Mouse (Mus musculus): ENCODE measurements at regions not wholly inside any gene's neighbourhood (a gene's known extent, or its start where the extent isn't known, plus 50 kb on each side); places are given as distances from the start of the nearest gene placed in this dataset.
"Not testable (repeated sequence)": the region's sequence is repeated elsewhere in the genome, so short reads cannot be mapped to it uniquely, and the experiment has no call there.

- DNase-seq: no peak
Measured at GRCm38 (mm10) chr10:118605156-118605821, 164.4 kb downstream of the Ifng start.

GRCm38 (mm10) chr10:118607418-118607817, 166.6 kb downstream of the Ifng start:
- DNase-seq: no peak

- no peak for DNase-seq
Measured at GRCm38 (mm10) chr10:118608376-118609145, 167.7 kb downstream of the Ifng start.

GRCm38 (mm10) chr10:118609157-118609556, 168.3 kb downstream of the Ifng start:
- no peak for DNase-seq

GRCm38 (mm10) chr10:118610868-118611461, 170.1 kb downstream of the Ifng start:
- DNase-seq: no peak

- no peak for DNase-seq
Measured at GRCm38 (mm10) chr10:118612091-118612490, 171.2 kb downstream of the Ifng start.

GRCm38 (mm10) chr10:118613056-118613695, 172.3 kb downstream of the Ifng start:
- no peak for DNase-seq

GRCm38 (mm10) chr10:118614251-118614865, 173.5 kb downstream of the Ifng start:
- no peak for DNase-seq

- DNase-seq: no peak
Measured at GRCm38 (mm10) chr10:118615131-118616020, 174.5 kb downstream of the Ifng start.

GRCm38 (mm10) chr10:118616031-118616615, 175.3 kb downstream of the Ifng start:
- no peak for DNase-seq

- DNase-seq: no peak
Measured at GRCm38 (mm10) chr10:118617291-118618044, 176.6 kb downstream of the Ifng start.

GRCm38 (mm10) chr10:118618251-118618650, 177.4 kb downstream of the Ifng start:
- not testable (repeated sequence) for DNase-seq

- no peak for DNase-seq
Measured at GRCm38 (mm10) chr10:118618766-118619600, 178.1 kb downstream of the Ifng start.

GRCm38 (mm10) chr10:118619601-118620000, 178.8 kb downstream of the Ifng start:
- no peak for DNase-seq

GRCm38 (mm10) chr10:118620611-118621010, 179.8 kb downstream of the Ifng start:
- DNase-seq: no peak

- no peak for DNase-seq
Measured at GRCm38 (mm10) chr10:118621546-118621945, 180.7 kb downstream of the Ifng start.

GRCm38 (mm10) chr10:118622131-118622530, 181.3 kb downstream of the Ifng start:
- no peak for DNase-seq

- no peak for DNase-seq
Measured at GRCm38 (mm10) chr10:118622916-118623315, 182.1 kb downstream of the Ifng start.

GRCm38 (mm10) chr10:118624368-118624767, 183.5 kb downstream of the Ifng start:
- DNase-seq: no peak

- no peak for DNase-seq
Measured at GRCm38 (mm10) chr10:118628000-118628399, 187.2 kb downstream of the Ifng start.

Data from cerebellum, postnatal 36 days (tissue).